Mouse (Mus musculus) mouse embryonic stem cell (cell line): ENCODE results near the gene Spop.
"Not testable (repeated sequence)": the region's sequence is repeated elsewhere in the genome, so short reads cannot be mapped to it uniquely, and the experiment has no call there.

Experiments used
- in situ Hi-C, 2 experiments: fragments of 300-500 bp; cut with MboI; formaldehyde crosslinking; loops; 1 replicate in 1 of 2; 3 replicates in 1 of 2; pipeline ENCODE4 v1.14.3; 2019 to 2020; ENCODE audit warnings: low sequenced_read_pairs in 2 of 2, low pct_unique_long_range_greater_than_20kb in 1 of 2, mixed read lengths in 1 of 2; ENCODE audit not compliant: unreplicated experiment in 1 of 2

Spop gene

DNA sequence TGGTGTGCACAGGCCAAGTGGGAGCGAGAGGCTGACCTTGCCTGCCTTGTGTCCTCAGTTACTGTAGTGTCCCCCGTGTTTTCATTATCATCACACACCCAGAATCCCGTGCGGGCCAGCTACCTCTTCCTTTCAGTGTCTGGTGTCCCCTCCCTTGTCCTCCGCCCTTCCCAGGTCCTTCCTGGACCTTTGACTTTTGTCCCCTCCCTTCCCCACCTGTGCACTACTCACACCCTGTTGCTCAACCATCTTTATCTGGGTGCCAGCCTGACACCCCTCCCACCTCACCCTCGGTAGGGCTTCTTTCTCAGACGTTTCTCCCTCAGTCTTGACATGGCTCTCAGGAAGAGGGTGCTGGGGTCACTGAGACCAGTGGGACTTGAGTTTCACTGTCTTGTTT, 26.5 kb upstream of the Spop start:
- in situ Hi-C loops, result no loop called here

- in situ Hi-C loops, result no loop called here
Observed at GRCm38 (mm10) chr11:95389006-95389405, 24.9 kb upstream of the Spop start.

- in situ Hi-C loops, result loop anchor here (10.0 kb wide), 1 partner anchor 134 kb away; no protein-coding TSS in a partner anchor
Observed at GRCm38 (mm10) chr11:95390420-95390819, 23.5 kb upstream of the Spop start.

GRCm38 (mm10) chr11:95391201-95391600, 22.7 kb upstream of the Spop start:
- in situ Hi-C loops, result loop anchor here (10.0 kb wide), 1 partner anchor 134 kb away; no protein-coding TSS in a partner anchor

DNA sequence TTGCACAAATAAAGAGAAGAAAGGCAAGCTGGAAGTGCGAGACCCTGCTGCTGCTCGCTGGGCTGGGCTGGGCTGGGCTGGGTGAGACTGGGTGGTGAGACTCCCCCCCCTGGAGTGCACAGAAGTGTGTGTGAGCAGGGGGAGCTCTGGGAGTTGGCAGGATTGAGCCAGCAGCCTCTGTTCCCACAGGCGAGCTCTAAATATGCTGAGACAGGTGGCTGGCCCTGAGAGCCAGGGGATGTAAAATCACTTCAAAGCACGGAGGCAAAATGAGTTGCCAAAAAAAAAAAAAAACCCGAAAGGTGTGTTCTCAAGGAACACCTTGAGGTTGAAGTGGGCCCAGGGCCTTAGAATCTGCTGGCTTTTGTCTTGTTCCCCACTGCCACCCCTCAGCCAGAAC, 22.1 kb upstream of the Spop start:
- in situ Hi-C loops, result loop anchor here (10.0 kb wide), 1 partner anchor 133 kb away; no protein-coding TSS in a partner anchor

DNA sequence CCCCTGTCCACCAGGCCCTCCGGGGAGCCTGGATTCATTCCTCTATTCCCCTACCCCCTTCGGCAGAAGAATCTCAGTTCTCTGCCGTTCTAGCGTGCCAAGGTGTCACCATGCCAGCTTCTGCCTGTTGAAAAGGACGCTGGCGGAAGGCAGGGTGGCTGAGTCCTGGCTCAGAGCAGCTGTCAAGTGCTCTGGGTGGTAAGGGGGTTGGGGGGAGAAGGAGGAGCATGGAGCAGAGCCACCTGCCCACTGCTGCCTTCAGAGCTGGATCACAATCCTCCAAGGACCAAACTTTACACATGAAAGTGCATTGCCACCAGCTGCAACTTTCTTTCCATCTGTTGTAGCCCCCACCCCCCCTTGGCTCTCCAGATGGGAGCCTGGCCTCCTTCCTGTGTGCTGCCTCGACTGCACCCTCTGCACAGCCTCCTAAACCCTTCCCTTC, 21.6 kb upstream of the Spop start:
- in situ Hi-C loops, result loop anchor here (10.0 kb wide), 1 partner anchor 133 kb away; no protein-coding TSS in a partner anchor

DNA sequence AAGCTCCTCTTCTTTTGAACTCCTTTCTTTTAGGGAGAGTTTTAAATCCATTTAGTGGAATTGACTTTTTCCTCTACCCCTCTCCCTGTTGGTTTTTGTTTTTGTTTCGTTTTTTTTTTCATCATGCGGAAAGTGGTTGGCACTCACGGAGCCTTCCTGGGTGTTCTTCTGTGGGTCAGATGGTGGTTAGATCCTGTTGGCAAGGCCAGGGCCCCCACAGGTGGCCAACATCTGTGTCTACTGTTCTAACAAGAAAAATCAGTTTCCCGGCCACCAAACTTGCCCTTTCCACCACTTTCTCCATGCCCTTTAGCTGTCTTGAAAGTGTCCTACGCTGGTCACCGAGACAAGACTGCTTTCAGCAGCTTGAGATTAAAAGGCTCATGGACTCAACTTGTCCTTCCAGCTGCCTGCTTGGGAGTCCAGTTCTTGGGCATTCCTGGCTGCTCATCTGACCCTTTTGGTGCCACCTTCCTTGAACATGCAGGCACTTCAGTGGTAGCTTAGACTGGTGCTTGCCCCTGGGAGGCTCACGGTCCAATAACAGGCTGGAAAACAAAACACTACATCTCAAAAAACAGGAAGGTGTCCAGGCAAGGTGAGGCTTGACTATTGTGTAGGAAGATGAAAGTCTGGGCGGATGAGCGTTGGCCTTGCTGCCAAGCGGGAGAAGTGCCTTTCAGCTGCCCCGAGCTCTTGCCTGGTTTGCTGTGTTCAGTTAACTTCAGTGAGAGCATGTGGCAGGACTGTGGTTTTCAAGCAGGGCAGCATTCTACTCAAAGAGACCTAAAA, 21.0 kb upstream of the Spop start:
- in situ Hi-C loops, result loop anchor here (10.0 kb wide), 1 partner anchor 132 kb away; no protein-coding TSS in a partner anchor

DNA sequence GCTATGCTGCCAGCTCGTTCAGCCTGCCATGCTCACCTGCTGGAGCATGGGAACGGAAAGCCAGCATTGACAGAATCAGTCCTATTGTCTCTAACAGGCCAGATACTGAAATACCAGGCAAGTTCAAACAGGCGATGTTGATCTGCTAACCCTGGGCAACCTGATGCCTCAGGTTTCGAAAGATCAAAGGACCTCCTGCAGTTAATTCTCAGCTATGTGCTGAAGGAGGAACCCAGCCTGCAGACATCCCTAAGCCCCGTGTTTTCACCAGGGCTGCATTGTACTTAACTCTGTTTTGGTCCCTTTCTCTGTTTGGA, 20.4 kb upstream of the Spop start:
- in situ Hi-C loops, result loop anchor here (10.0 kb wide), 1 partner anchor 131 kb away; no protein-coding TSS in a partner anchor

- in situ Hi-C loops, result loop anchor here (10.0 kb wide), 1 partner anchor 131 kb away; no protein-coding TSS in a partner anchor
Observed at GRCm38 (mm10) chr11:95394112-95394511, 19.8 kb upstream of the Spop start.

DNA sequence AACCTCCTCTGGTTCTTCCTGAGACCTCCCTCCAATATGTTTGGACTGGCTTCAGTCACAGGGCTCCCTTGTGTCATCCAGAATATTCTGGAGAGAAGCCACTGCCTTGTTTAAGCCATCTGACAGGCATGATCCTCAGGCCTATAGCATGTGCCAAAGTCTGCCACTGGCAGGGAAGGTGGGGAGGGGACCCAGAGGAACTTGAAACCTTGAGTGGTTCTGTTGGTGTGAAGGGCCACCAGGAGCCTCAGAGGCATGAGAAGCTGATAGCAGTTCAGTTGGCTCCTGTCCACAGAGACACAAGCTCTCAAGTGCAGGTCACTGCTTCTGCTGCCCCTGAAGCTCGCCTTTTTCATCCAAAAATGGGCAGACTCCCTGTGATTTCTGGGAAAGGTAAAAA, 17.3 kb upstream of the Spop start:
- in situ Hi-C loops, result loop anchor here (10.0 kb wide), 1 partner anchor 128 kb away; no protein-coding TSS in a partner anchor

DNA sequence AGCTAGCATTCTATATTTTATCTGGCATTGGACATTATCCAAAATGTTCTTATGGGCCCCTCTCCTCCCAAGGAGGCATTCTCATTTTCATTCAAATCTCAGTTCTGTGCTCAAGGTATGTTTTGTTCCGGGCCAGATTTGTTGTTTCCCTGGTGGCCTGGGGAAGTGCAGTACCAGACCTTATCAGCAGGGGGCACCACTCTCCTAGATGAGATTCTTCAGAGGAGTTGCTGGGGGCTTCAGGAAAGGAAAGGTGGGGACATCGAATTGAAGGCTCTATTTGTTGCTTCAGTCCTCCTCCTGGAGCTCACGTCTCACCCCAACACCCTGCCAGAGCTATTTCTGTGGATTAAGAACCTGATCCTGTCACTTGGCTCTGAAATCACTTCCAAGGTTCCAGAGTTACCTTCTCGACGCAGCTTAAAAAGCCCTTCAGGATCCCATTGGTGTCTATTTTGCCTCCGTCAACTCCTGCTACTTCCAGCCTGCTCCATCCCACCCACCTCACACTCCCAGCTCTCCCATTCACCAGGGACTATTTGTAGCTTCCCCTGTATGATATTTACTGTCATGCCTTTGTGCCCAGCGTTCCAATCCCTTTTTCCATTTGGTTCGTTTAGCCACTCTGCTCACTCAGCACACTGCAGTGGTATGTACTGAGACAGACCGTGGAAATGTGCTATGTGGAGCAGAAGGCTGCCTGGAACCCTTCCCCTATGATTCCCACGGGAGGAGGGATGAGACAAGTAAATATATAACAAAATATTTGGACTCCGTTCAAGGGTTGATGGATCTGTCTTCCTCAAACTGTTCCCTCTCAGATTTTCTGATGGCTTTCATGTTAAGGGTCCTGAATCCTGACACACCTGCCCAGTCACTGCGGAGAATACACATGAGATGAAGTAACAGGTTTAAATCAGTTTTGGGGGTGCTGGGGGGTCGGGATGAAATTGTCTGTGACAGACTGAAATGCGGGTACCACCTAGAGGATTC, 15.7 kb upstream of the Spop start:
- in situ Hi-C loops, result loop anchor here (10.0 kb wide), 1 partner anchor 127 kb away; no protein-coding TSS in a partner anchor

GRCm38 (mm10) chr11:95399520-95400020, 14.3 kb upstream of the Spop start:
- in situ Hi-C loops, result loop anchor here (10.0 kb wide), 1 partner anchor 125 kb away; no protein-coding TSS in a partner anchor

DNA sequence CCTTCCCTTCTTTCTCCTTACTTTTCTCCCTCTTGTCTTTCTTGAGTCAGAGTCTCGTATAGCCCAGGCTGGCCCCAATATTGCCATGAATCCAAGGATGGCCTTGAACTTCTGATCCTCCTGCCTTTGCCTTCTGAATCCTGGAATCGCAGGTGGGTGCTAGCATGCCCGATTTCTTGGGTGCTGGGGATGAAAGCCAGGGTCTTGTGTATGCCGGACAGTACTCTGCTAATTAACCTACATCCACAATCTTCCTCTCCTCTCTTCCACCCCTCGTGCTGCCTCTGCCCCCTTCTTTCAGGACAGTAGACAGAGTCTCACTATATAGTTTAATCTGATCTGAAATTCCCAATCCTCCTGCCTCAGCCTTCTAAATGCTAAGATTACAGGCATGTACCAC, 12.3 kb upstream of the Spop start:
- in situ Hi-C loops, result no loop called here

DNA sequence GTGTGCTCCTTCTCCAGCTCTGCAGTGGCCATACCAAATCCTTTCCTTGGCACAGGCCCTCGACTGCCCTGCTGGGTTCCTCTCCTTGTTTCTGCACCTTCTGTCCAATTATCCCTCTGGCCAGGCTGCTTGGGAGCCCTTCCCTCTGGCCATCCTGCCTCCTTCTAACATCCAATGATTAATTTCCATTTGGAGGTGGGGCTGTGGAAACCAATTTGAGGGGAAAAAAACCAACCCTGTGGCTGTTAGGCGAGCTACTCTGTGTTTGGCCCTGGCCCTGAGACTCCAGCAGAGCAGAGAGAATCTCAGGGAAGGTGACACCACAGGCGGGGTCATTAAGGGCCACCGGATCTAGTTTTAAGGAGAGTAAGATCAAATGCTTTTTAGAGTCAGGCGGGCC, 11.7 kb upstream of the Spop start:
- in situ Hi-C loops, result no loop called here

DNA sequence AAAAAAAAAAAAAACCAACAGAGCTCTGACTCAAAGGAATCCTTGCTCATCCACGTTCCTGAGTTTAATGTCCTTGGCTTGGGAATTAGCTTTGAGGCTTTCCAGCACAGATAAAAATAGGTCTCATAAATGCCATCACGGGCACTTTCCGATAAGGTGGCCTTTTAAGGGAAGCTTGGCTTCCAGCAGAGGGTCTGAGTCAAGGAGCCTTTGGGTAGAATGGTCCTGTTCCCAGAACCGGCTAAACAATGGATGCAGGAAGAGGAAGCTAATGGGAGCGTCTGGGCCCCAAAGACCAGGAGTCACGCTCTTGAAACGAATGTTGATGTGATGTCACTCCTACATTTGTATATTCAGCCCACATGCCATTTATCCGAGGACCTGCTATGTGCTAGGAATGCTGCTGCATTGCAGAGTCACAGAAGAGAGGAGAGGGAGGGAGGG, 11.2 kb upstream of the Spop start:
- in situ Hi-C loops, result no loop called here

DNA sequence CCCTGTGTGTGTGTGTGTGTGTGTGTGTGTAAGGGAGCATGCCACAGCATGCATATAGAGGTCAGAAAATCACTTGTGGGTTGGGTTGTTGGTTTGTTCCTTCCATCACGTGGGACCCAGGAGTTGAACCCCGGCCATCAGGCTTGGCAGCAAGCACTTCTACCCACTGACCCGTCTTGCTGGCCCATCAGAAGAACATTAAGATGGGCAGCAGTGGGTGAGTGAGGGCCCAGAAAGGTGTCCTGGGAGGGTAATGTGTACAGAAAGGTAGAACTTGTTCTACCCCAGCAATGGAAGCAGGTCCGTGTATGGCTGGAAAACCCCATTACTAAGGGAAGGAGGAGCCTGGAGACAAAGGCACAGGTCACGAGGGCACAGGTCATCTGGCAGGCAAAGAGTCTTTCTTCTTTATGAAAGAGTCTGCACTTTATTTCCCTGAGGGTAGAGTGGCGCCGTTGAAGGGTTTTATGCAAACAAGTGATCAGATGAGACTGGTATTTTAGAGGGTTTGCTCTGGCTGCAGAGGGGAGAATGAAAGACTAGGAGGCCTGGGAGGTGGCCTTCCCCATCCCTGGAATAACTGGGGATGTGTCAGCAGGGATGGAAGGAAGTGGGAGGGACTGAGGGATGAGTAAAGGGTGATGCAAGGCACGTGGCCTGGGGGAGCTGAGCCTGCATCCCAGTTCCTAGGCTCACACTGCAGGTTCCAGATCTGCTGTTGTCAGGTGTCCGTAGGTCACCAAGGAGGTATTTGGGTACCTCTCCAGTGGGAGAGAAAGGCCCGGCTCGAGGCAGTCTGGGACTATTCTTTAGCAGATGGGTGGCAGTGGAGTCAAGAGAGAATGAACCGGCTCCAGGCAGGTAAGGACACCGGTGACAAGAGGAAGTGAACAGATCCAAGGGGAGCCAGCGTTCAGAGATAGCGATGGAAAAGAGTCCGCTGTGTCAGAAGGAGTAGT, 10.2 kb upstream of the Spop start:
- in situ Hi-C loops, result no loop called here

DNA sequence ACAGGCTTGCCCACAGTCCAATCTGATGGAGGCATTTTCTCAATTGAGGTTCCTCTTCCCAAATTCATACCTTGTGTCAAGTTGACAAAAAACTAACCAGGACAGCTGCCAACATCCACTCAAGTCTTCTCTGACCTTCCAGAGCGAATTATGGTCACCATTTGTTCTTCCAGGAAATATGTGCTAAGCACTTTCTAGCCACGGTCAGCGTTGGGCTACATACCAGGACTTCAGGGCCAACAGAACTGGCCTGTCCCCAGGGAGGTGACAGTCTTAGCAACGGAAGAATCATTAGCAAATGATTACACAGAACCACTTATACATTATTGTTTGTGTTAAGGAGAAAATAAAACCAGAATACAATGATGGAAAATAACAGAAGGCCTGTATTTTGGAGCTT, 8.1 kb upstream of the Spop start:
- in situ Hi-C loops, result no loop called here

DNA sequence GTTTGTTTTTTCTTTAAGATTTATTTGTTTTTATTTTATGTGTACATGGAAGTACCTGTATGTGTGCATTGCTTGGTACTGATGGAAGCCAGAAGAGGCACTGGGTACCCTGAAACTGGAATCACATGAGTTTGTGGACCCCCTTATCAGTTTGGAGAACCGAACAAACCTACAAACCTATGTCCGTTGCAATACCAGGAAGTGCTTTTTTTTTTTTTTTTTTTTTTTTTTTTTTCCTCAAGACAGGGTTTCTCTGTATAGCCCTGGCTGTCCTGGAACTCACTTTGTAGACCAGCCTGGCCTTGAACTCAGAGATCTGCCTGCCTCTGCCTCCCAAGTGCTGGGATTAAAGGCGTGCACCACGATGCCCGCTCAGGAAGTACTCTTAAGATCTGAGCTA, 7.5 kb upstream of the Spop start:
- in situ Hi-C loops, result not testable (repeated sequence)
